Mouse (Mus musculus): ENCODE measurements around the gene Arhgap31. TPM values are rescaled to one million over a fixed set of nuclear protein-coding genes. Genes with fewer than 3 reads are reported as not detected.

Arhgap31 gene
- polyA plus RNA-seq, 1 experiment from 2014 or later = 9.8 TPM

DNA sequence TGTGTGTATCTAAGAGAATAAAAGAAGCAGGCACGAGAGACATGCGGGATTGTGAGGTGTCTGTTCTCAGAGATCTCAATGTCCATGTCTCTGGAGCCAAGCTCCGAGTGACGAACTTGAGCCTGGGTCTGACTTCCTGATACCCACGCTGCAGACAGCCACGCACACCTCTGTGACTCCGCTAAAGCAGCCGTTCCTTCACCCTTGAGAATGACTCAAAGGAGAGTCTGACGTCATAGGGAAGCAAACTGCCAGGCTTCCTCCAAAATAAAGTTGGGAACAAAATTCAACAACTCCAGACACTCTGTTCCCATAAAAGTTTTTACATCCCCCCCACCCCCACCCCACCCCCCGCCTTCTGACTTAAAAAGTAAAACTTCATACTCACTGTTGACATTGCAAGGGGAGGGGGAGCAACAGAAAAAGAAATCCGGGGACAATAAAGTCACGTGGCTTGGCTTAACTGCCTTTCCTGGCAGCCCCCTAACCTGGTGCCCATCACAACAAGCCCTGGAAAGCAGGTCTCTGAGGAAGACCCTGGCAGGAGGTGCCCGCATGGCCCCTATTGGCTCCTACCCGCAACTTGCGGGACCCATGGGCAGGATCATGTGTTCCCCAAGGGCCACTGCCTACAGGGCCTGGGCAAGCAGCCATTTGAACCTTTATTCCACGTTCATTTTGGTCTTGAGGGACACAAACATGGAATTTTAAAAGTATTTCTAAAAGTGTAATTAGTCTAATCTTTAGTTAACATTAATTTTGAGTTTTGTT, 12.5 kb downstream of the Arhgap31 start:
- Histone ChIP-seq H3K4me1 (peaks cover 9% of the 10 kb centered on the region), H3K9me3 (no peaks in the 10 kb centered on the region), H3K9ac (no peak overlapping the region), H3K36me3 (no peaks in the 10 kb centered on the region), H3K27me3 (replicated peaks) (no peaks in the 10 kb centered on the region), H3K4me3 (replicated peaks) (no peak overlapping the region), H3K4me2 (no peak overlapping the region), H3K27ac (no peak overlapping the region)
- WGBS = 73% methylated on average over 16 of the region's 16 CpGs
- ATAC-seq (ENCODE audit: insufficient read depth, low FRiP score, low read depth) = no peak

- no peak overlapping the region for H3K27ac ChIP-seq
- 81% methylated on average over 5 of the region's 5 CpGs for WGBS
Observed at GRCm38 (mm10) chr16:38697611-38698010, 15.5 kb downstream of the Arhgap31 start.

GRCm38 (mm10) chr16:38695557-38695956, 17.5 kb downstream of the Arhgap31 start:
- 81% methylated on average over 5 of the region's 5 CpGs for WGBS
- Histone ChIP-seq H3K36me3 (no peaks in the 10 kb centered on the region), H3K4me1 (0 out of 2 replicates have a peak, but pooled peaks cover 2% of the 10 kb centered on the region), H3K9ac (no peak overlapping the region), H3K9me3 (no peaks in the 10 kb centered on the region), H3K27ac (no peak overlapping the region), H3K4me2 (no peak overlapping the region), H3K27me3 (replicated peaks) (no peaks in the 10 kb centered on the region), H3K4me3 (replicated peaks) (no peak overlapping the region)
- ATAC-seq (ENCODE audit: insufficient read depth, low FRiP score, low read depth) = no peak

More at GRCm38 (mm10) chr16:38697611-38698010, 15.5 kb downstream of the Arhgap31 start:
- Histone ChIP-seq H3K36me3 (no peaks in the 10 kb centered on the region), H3K27me3 (replicated peaks) (no peaks in the 10 kb centered on the region), H3K4me1 (peaks cover 9% of the 10 kb centered on the region), H3K9ac (no peak overlapping the region), H3K4me2 (no peak overlapping the region), H3K9me3 (no peaks in the 10 kb centered on the region), H3K4me3 (replicated peaks) (no peak overlapping the region)
- ATAC-seq (ENCODE audit: insufficient read depth, low FRiP score, low read depth) = no peak

- ATAC-seq (ENCODE audit: insufficient read depth, low FRiP score, low read depth) = no peak
- 89% methylated on average over 6 of the region's 6 CpGs for WGBS
- no peak overlapping the region for H3K9ac ChIP-seq
Observed at GRCm38 (mm10) chr16:38694906-38695540, 18.1 kb downstream of the Arhgap31 start.

GRCm38 (mm10) chr16:38690501-38690900, 22.6 kb downstream of the Arhgap31 start:
- no peaks in the 10 kb centered on the region for H3K27me3 ChIP-seq (replicated peaks)
- no peaks in the 10 kb centered on the region for H3K36me3 ChIP-seq
- no peaks in the 10 kb centered on the region for H3K9me3 ChIP-seq
- WGBS = 68% methylated on average over 5 of the region's 5 CpGs
- H3K27ac ChIP-seq = peak overlapping the region; percentile 33; the same call in 1 of the 2 replicates
- ATAC-seq (ENCODE audit: insufficient read depth, low FRiP score, low read depth) = no peak
- no peak overlapping the region for H3K4me2 ChIP-seq
- H3K4me1 ChIP-seq = peaks cover 7% of the 10 kb centered on the region
- H3K9ac ChIP-seq = no peak overlapping the region
- no peak overlapping the region for H3K4me3 ChIP-seq (replicated peaks)

More at GRCm38 (mm10) chr16:38694906-38695540, 18.1 kb downstream of the Arhgap31 start:
- Histone ChIP-seq H3K4me3 (replicated peaks) (no peak overlapping the region), H3K27ac (no peak overlapping the region), H3K4me2 (no peak overlapping the region), H3K9me3 (no peaks in the 10 kb centered on the region), H3K27me3 (replicated peaks) (no peaks in the 10 kb centered on the region), H3K4me1 (peaks cover under 1% of the 10 kb centered on the region; the same call in 1 of the 2 replicates), H3K36me3 (no peaks in the 10 kb centered on the region)

DNA sequence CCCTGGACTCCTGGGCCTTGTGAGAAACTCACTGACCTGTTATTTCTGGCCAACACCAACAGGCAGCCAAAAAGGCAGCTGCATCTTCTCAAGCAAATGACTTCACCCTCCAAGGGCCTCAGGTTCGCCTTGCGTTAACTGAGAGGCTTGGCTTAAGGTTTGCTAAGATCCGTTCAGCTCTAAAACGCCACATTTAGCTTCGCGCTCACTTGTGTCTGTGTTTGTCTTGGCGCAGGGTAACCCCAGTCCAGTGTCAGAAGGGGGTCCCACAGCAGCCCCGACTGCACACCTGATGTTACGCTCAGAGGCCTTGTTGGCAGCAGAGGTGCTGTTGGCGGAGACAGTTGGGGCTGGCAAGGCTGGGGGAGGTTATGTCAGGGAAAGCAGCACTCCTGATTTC, 23.3 kb downstream of the Arhgap31 start:
- H3K36me3 ChIP-seq = no peaks in the 10 kb centered on the region
- WGBS = 48% methylated on average over 10 of the region's 10 CpGs
- H3K9ac ChIP-seq = no peak overlapping the region
- peaks cover 7% of the 10 kb centered on the region for H3K4me1 ChIP-seq
- peak overlapping the region; percentile 33; the same call in 1 of the 2 replicates for H3K27ac ChIP-seq
- H3K4me3 ChIP-seq (replicated peaks) = no peak overlapping the region
- H3K4me2 ChIP-seq = peak overlapping the region; percentile 17; the same call in 1 of the 2 replicates
- H3K9me3 ChIP-seq = no peaks in the 10 kb centered on the region
- peak; percentile 56; the same call in 1 of the 2 replicates for ATAC-seq (ENCODE audit: insufficient read depth, low FRiP score, low read depth)
- no peaks in the 10 kb centered on the region for H3K27me3 ChIP-seq (replicated peaks)

GRCm38 (mm10) chr16:38688531-38689264, 24.4 kb downstream of the Arhgap31 start:
- ATAC-seq (ENCODE audit: insufficient read depth, low FRiP score, low read depth) = no peak
- Histone ChIP-seq H3K4me3 (replicated peaks) (no peak overlapping the region), H3K27ac (no peak overlapping the region), H3K27me3 (replicated peaks) (no peaks in the 10 kb centered on the region), H3K9ac (no peak overlapping the region), H3K4me2 (no peak overlapping the region), H3K36me3 (no peaks in the 10 kb centered on the region), H3K4me1 (peaks cover 7% of the 10 kb centered on the region), H3K9me3 (no peaks in the 10 kb centered on the region)
- WGBS = 78% methylated on average over 12 of the region's 12 CpGs

DNA sequence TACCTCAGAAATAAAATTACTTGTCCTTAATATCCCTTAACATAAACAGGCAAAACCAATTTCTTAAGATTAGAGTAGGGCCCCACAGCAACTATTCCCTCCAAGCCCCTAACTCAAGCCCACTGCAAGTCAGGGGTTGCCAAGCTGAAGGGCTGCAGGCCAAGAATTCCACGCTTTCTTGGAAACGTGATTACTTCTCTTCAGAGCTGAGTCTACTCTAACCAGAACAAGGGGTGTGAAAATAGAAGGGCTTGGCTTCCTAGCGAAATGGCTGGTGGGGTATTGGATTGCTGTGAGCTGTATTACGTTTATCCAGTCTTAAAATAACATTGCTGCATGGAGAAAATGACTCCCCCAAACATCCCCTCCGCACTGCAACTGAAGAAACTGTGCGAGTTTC, 25.4 kb downstream of the Arhgap31 start:
- Histone ChIP-seq H3K27ac (peak overlapping the region; percentile 22; the same call in 1 of the 2 replicates), H3K4me1 (peaks cover 7% of the 10 kb centered on the region), H3K4me3 (replicated peaks) (no peak overlapping the region), H3K27me3 (replicated peaks) (no peaks in the 10 kb centered on the region), H3K36me3 (no peaks in the 10 kb centered on the region), H3K4me2 (no peak overlapping the region), H3K9me3 (no peaks in the 10 kb centered on the region), H3K9ac (no peak overlapping the region)
- no peak for ATAC-seq (ENCODE audit: insufficient read depth, low FRiP score, low read depth)
- WGBS = 46% methylated on average over 6 of the region's 6 CpGs

DNA sequence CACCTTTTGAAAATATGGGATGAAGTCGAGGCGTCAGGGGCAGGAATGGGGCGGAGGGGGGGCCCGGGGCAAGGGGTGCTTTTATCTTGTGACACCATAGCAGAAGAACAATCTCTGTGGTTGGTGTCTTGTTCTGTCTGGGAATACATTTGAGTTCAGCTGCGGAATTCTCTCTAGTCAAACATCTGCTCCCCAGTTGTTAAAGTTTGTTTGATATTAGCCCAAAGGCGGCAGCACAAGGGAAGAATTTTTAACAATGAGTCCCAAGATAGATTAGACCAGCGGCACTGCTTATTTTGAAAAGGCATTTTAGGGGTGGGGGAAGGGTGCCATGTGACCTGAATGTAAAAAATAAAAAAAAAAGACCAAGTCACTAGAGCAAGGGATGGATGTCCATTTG, 30.0 kb downstream of the Arhgap31 start:
- Histone ChIP-seq H3K27ac (no peak overlapping the region), H3K9ac (no peak overlapping the region), H3K4me2 (no peak overlapping the region), H3K9me3 (no peaks in the 10 kb centered on the region), H3K36me3 (no peaks in the 10 kb centered on the region), H3K27me3 (replicated peaks) (no peaks in the 10 kb centered on the region), H3K4me3 (replicated peaks) (no peak overlapping the region), H3K4me1 (0 out of 2 replicates have a peak, but pooled peaks cover 5% of the 10 kb centered on the region)
- 37% methylated on average over 7 of the region's 7 CpGs for WGBS
- no peak for ATAC-seq (ENCODE audit: insufficient read depth, low FRiP score, low read depth)

DNA sequence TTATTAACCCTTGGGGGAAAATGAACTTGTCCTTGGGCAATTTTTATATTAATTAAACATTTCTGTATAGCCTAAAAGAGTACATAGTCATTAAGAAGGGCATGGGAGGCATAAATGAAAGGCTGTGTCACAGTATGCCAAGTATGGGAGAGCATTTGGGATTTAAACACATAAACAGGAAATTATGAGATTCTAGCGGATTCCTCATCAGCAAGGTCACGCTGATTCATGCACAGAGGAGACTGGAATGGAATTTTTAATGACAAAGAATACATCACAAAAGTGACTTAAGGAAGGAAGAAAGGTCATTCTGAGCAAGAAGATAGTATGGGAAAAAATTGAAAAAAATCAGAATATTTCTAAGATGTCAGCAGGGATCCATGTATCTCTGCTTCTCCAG, 31.8 kb downstream of the Arhgap31 start:
- Histone ChIP-seq H3K36me3 (no peaks in the 10 kb centered on the region), H3K9ac (no peak overlapping the region), H3K27me3 (replicated peaks) (no peaks in the 10 kb centered on the region), H3K4me1 (0 out of 2 replicates have a peak, but pooled peaks cover 5% of the 10 kb centered on the region), H3K27ac (no peak overlapping the region), H3K9me3 (no peaks in the 10 kb centered on the region), H3K4me2 (no peak overlapping the region), H3K4me3 (replicated peaks) (no peak overlapping the region)
- ATAC-seq (ENCODE audit: insufficient read depth, low FRiP score, low read depth) = no peak
- 76% methylated on average over 2 of the region's 2 CpGs for WGBS

GRCm38 (mm10) chr16:38679431-38680021, 33.5 kb downstream of the Arhgap31 start:
- H3K4me3 ChIP-seq (replicated peaks) = no peak overlapping the region

More at GRCm38 (mm10) chr16:38679431-38680021, 33.5 kb downstream of the Arhgap31 start:
- ATAC-seq (ENCODE audit: insufficient read depth, low FRiP score, low read depth) = no peak
- Histone ChIP-seq H3K27me3 (replicated peaks) (no peaks in the 10 kb centered on the region), H3K4me1 (0 out of 2 replicates have a peak, but pooled peaks cover 5% of the 10 kb centered on the region), H3K4me2 (peak overlapping the region; percentile 32; the same call in 1 of the 2 replicates), H3K9me3 (no peaks in the 10 kb centered on the region), H3K36me3 (no peaks in the 10 kb centered on the region), H3K27ac (peak overlapping the region; percentile 51; the same call in 1 of the 2 replicates), H3K9ac (no peak overlapping the region; the same call in 1 of the 2 replicates)
- 42% methylated on average over 12 of the region's 12 CpGs for WGBS
